Mouse (Mus musculus): ENCODE data around the gene Git1. TPM values are rescaled to one million over a fixed set of nuclear protein-coding genes. Genes with fewer than 3 reads are reported as not detected.
"Not testable (repeated sequence)": the region's sequence is repeated elsewhere in the genome, so short reads cannot be mapped to it uniquely, and the experiment has no call there.

Git1 gene
- polyA plus RNA-seq, 1 experiment from 2014 or later: 7.9 TPM

DNA sequence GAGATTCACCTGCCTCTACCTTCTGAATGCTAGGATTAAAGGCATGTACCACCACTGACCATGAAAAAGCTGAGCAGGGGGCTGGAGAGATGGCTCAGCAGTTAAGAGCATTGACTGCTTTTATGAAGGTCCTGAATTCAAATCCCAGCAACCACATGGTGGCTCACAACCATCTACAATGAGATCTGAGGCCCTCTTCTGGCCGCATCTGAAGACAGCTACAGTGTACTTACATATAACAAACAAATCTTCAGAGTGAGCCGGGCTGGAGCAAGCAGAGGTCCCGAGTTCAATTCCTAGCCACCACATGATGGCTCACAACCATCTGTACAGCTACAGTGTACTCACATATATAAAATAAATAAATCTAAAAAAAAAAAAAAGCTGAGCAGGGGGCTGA is 35.1 kb downstream of the Git1 start:
- not testable (repeated sequence) for H3K4me1 ChIP-seq; H3K9ac ChIP-seq; H3K9me3 ChIP-seq; H3K27me3 ChIP-seq (replicated peaks); ATAC-seq (ENCODE audit: extremely low read depth, insufficient number of reproducible peaks, low FRiP score, low TSS enrichment); H3K27ac ChIP-seq (replicated peaks); H3K4me3 ChIP-seq; H3K4me2 ChIP-seq
- 90% methylated on average over 3 of the region's 3 CpGs for WGBS
- peaks cover 22% of the 10 kb centered on the region for H3K36me3 ChIP-seq

DNA sequence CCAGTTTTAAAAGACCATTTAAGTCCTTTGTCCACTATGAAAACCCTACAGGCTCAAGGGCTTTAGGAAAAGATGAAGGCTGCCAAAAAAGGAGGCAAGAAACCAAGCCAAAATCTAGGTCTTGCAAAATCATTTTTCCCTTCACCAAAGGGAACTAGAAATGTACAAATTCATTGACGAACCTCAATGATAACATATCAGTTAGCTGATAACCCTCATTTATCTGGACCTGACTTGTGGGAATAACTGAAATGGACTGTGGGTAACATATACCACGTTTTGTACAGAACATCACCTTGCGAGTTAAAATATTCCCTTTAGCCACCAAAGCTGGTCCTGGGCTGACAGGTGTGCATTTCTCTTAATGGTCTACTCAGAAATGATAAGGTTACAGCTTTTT is 36.3 kb downstream of the Git1 start:
- 76% methylated on average over 3 of the region's 3 CpGs for whole genome bisulfite sequencing
- H3K4me1 ChIP-seq: no peaks in the 10 kb centered on the region
- H3K9me3 ChIP-seq: no peaks in the 10 kb centered on the region
- H3K4me2 ChIP-seq: no peak overlapping the region
- no peak overlapping the region for H3K4me3 ChIP-seq
- peaks cover 32% of the 10 kb centered on the region for H3K36me3 ChIP-seq
- H3K27me3 ChIP-seq (replicated peaks): no peaks in the 10 kb centered on the region
- no peak overlapping the region for H3K27ac ChIP-seq (replicated peaks)
- H3K9ac ChIP-seq: no peak overlapping the region
- no peak for ATAC-seq (ENCODE audit: extremely low read depth, insufficient number of reproducible peaks, low FRiP score, low TSS enrichment)

DNA sequence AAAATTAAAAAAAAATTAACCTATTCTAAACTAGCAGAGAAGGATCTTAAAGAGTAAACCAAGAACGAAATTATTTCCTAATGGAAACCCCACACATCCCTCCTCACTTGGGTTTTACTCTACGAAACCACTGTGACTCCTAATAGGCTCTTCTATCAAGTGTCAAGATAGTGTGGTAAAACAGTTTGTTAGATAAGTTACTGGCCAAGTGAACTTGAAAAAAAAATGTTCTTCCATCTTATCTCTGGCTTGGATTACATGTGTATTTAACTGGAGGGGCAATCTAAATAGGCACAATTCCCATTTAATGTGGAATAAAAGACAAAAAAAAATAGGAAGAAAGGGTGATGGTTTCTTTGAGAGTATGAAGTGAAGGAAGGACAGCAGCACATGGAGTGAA is 37.5 kb downstream of the Git1 start:
- Histone ChIP-seq H3K4me2 (no peak overlapping the region), H3K4me1 (no peaks in the 10 kb centered on the region), H3K27me3 (replicated peaks) (no peaks in the 10 kb centered on the region), H3K27ac (replicated peaks) (no peak overlapping the region), H3K36me3 (peaks cover 40% of the 10 kb centered on the region), H3K9me3 (no peaks in the 10 kb centered on the region), H3K4me3 (no peak overlapping the region), H3K9ac (no peak overlapping the region)
- ATAC-seq (ENCODE audit: extremely low read depth, insufficient number of reproducible peaks, low FRiP score, low TSS enrichment): no peak
- WGBS: 69% methylated on average over 2 of the region's 2 CpGs

DNA sequence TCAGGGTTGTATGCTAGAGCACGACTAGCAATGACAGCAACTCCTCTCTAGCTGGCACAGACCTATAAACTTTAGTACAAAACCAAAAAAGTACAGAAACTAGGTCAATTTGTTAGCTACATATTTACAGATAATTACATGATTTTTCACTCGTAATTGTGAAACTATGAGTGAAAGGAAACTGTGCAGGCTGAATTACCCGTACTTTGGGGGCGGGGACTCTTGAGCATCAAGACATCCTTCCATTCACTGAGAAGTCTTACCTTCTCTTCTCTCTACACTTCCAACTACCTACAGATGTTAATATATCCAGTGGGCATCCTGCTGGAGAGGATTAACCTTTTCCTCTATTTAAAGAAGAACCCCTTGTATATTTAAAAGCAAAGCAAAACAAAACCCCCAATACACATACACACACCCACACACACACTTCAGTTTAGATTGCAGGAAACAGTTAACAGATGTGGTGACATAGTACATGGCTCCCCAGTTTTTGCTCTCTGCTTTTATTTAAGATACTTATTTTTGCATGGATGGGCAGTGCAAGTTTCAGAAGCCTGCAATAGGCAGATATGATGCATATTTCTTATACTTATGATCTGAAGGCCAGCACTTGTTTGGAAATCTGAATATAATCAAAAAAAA is 39.0 kb downstream of the Git1 start:
- Histone ChIP-seq H3K9ac (no peak overlapping the region), H3K27ac (replicated peaks) (no peak overlapping the region), H3K4me1 (no peaks in the 10 kb centered on the region), H3K27me3 (replicated peaks) (no peaks in the 10 kb centered on the region), H3K36me3 (peaks cover 54% of the 10 kb centered on the region), H3K4me2 (no peak overlapping the region), H3K9me3 (no peaks in the 10 kb centered on the region), H3K4me3 (no peak overlapping the region)
- WGBS: 83% methylated on average over 4 of the region's 4 CpGs
- no peak for ATAC-seq (ENCODE audit: extremely low read depth, insufficient number of reproducible peaks, low FRiP score, low TSS enrichment)

DNA sequence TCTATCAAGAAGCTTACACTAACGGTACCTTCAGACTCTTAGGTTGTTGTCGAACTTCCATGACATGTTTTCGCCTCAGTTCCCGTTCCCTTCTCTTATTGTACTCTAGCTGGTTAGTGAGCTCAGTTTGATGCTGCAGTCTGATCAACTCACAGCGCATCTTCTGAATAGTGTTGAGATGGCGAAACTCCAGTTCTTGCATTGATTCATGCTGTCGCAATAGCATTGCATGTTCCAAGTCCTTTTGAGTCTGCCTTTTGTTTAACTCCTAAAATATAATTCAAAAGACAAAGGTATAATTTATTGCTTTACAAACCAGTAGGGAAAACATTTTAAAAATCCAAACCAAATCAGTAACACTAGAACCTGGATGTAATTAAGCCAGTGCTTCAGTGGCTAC is 51.9 kb downstream of the Git1 start:
- Histone ChIP-seq H3K9ac (no peak overlapping the region), H3K4me3 (no peak overlapping the region), H3K36me3 (peaks cover 91% of the 10 kb centered on the region), H3K4me2 (no peak overlapping the region), H3K27me3 (replicated peaks) (no peaks in the 10 kb centered on the region), H3K9me3 (no peaks in the 10 kb centered on the region), H3K27ac (replicated peaks) (no peak overlapping the region), H3K4me1 (no peaks in the 10 kb centered on the region)
- 92% methylated on average over 7 of the region's 7 CpGs for WGBS
- no peak for ATAC-seq (ENCODE audit: extremely low read depth, insufficient number of reproducible peaks, low FRiP score, low TSS enrichment)

Other genes starting within 250 kb of the Git1 start
- 28.8 and 30.1 TPM in 2 replicates for gene Coro6, start 31.2 kb upstream of the Git1 start, polyA plus RNA-seq (2015; fragmentation: Nextera tagmentation; extraction: Ambion mirVana)
- gene Ankrd13b, start 3.9 kb upstream of the Git1 start, polyA plus RNA-seq (2015; fragmentation: Nextera tagmentation; extraction: Ambion mirVana): 2.6 and 3.3 TPM in 2 replicates
- 1.1 and 1.6 TPM in 2 replicates for gene Abhd15, start 21.6 kb downstream of the Git1 start, polyA plus RNA-seq (2015; fragmentation: Nextera tagmentation; extraction: Ambion mirVana)
- gene Trp53i13, start 22.4 kb downstream of the Git1 start, polyA plus RNA-seq (2015; fragmentation: Nextera tagmentation; extraction: Ambion mirVana): 23.5 and 27.7 TPM in 2 replicates
- gene Gm10392, start 25.6 kb downstream of the Git1 start, polyA plus RNA-seq (2015; fragmentation: Nextera tagmentation; extraction: Ambion mirVana): 0.11 TPM in 1 of 2 replicates, not detected in the other
- gene Taok1, start 114.3 kb downstream of the Git1 start, polyA plus RNA-seq (2015; fragmentation: Nextera tagmentation; extraction: Ambion mirVana): 10.1 and 11.8 TPM in 2 replicates
- 3.6 and 4.0 TPM in 2 replicates for gene Nufip2, start 192.6 kb downstream of the Git1 start, polyA plus RNA-seq (2015; fragmentation: Nextera tagmentation; extraction: Ambion mirVana)
- gene Cryba1, start 231.7 kb downstream of the Git1 start, polyA plus RNA-seq (2015; fragmentation: Nextera tagmentation; extraction: Ambion mirVana): 0.20 TPM in 1 of 2 replicates, not detected in the other

Measured in heart, embryonic 13.5 days (tissue).